Mouse (Mus musculus) liver (tissue): ENCODE results near the gene Tspan32.

ENCODE experiments used
- DNase-seq: peaks from one replicate; pipeline ENCODE4 v3.0.0-alpha.2; 2020; ENCODE audit warnings: mixed read lengths

The Tspan32 gene

DNA sequence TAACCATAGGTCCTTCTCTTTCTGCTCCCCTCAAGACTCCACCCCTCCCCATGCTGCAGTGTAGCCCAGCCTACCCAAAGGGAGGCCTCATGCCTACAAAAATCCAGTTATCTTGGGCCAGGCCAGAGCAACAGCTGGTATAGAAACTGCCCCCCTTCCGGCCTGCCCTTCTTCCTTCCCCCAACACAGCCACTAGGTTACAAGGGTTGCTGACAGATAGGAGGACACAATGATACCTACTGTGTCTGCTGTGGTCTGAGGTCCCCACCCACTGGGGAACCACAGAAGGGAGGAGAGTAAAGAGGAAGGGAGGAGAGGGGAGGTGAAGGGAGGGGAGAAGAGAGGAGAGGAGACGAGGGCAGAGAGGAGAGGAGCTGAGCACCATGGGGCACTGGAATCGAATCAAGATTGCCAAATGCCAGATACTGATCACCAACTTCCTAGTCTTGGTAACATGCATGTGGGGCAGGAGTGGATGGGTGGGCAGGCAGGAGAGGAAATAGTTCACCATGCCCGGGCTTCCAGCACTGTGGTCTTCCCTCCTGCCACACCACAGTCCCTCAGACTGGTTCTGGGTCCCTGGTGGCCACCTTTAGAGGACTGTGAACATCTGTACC is at the start of gene Tspan32:
Gene Tspan32, plus strand, starts transcription at position 320 of the 617 bp plus-strand sequence.
- DNase-seq = peak; percentile 86

DNA sequence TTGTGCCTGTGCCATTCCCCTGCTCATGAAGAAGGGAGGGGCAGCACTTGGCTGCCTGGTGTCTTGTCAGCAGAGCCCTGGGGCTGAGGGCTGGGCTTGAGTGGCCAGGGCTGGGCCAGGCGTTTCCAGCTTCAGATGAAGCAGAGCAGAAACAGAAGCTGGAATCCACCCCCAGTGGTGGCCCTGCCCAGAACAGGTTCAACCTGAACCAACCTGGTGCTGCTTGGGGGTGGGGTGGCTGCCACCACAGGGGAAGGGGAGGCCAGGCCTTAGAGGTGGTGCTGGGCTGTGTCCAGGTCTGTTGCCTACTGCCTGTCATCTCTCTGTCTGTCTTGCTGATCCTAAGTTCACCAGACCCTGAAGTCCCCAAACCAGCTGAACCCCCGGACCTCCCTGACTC is 48.8 kb upstream of the Tspan32 start:
- no peak for DNase-seq

DNA sequence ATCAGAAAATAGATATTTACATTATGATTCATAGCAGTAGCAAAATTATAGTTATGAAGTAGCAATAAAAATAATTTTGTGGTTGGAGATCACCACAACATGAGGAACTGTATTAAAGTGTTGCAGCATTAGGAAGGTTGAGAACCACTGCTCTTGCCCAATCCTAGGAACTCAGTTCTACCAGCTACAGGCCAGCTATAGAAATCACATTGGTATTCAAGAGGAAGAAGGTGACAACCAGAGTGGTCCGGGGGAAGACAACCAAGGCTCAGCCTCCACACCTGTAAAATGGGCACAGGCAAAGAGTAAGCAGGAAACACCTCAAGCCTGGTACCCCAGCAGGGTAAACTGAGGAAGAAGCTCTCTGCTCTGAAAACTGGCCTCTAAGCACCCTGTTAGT is 46.0 kb upstream of the Tspan32 start:
- no peak for DNase-seq

DNA sequence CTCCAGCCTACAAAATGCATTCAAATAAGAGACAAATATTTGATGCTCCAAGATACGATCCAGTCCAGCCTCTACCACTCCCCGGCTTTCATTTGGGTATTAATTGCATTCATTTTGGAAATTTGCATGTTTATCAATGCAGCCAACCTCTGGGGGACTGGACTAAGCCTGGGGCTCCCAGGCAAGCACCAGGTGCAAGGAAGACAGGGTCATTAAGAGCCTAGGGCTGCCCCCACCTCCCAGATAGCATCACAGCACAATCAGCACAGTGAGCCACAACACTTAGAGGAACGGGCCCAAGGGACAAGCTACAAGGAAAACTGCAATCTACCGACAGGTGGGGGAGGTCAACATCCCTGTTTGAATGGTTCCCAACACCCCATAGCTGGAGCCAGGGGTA is 45.1 kb upstream of the Tspan32 start:
- no peak for DNase-seq

DNA sequence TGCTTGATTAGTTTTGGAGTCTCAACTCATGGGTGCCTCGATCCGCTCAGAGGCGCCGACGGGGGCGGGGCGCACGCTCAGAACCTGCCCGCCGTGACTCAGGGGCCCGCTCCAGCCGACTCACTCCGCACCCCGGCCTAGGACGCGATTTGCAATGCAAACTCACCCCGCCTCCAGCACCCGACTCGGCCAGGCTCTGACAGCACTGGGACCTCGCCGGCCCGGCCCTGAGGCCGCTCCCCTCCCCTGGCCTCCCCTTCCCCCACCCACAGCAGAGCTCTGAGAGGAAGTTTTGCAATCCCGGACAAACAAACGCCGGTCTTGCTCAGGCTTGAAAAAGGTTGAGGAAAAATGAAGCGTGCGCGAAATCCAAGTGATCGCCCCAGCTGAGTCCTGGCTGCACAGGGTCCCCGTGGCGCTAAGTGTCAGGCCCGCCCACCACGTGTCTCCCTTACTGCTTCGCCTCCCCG is 37.4 kb upstream of the Tspan32 start:
- peak; percentile 70 for DNase-seq

GRCm38 (mm10) chr7:142967884-142968808 is 36.7 kb upstream of the Tspan32 start:
- peak; percentile 60 for DNase-seq

GRCm38 (mm10) chr7:142968809-142969511 is 35.9 kb upstream of the Tspan32 start, which contains the start of gene Ascl2:
Gene Ascl2, minus strand, starts transcription at chr7:142969264.
- DNase-seq = peak; percentile 32

DNA sequence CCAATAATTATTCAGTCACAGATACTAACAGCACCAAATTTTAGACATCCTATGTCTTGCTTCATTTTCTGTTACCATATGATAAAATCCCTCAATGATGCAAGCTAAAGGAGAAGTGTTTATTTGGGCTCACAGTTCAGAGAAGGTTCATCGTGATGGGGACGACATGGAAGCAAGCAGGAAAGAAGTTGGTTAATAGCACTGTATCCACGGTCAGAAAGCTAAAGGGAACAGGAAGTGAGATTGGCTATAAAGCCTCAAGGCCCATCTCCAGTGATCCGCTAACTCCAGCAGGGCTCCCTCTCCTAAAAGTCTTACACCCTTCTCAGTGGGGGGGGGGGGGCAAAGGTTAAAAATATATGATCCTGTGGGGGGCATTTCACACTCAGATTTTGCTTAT is 22.9 kb upstream of the Tspan32 start:
- no peak for DNase-seq

- DNase-seq = no peak
Measured at GRCm38 (mm10) chr7:142985146-142985545, 19.7 kb upstream of the Tspan32 start.

DNA sequence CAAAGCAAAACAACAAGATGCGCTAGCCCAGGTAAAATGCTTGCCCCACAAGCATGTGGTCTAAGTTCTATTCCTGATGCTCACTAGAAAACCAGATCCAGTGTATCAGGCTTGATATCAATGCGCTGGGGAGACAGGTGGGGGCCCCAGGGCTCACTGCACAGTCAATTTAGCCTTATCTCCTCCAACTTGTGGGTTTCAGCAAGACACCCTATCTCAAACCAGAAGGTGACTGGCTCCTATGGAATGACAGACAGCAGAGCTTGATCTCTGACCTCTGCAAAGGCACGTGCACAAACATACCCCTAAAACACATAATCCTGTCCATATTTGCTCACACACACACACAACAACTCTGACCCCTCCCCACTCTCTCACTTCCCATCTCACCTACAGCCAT is 17.1 kb upstream of the Tspan32 start:
- DNase-seq = peak; percentile 72

GRCm38 (mm10) chr7:142995004-142995403 is 9.8 kb upstream of the Tspan32 start:
- no peak for DNase-seq

GRCm38 (mm10) chr7:142995630-142996338 is 9.1 kb upstream of the Tspan32 start:
- DNase-seq = peak; percentile 90

GRCm38 (mm10) chr7:142996998-142997397 is 7.8 kb upstream of the Tspan32 start:
- DNase-seq = peak; percentile 66

DNA sequence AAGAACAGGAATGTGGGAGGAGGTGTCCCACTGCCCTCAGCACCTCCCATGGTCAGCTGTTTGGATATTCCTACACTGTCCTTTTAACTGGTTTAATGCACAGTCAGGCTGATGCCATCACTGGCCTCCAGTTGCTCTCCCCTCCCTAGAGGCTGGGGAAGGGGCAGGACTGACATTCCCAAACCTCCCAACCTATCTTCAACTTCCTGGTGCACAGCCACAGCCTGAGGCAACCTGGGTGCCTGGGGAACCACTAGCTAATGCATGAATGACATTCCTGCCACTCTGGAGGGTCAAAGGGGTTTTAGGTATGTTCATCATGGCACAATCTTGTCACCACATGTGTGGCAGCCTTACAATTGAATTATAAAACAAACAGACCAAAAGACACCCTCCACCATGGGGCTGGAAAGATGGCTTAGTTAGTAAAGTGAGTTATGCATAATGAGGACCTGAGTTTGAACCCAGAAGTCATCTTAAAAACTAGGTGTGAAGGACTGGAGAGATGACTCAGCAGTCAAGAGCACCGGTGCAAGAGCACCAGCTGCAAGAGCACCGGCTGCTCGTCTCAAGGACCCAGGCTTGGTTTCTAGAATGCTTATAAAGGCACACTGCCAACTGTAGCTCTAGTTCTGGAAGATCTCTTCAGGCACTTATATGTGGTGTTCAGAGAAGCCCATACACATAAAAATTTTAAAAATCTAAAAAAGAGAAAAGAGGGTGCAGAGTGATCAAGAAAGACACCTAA is 7.3 kb upstream of the Tspan32 start:
- peak; percentile 51 for DNase-seq

DNA sequence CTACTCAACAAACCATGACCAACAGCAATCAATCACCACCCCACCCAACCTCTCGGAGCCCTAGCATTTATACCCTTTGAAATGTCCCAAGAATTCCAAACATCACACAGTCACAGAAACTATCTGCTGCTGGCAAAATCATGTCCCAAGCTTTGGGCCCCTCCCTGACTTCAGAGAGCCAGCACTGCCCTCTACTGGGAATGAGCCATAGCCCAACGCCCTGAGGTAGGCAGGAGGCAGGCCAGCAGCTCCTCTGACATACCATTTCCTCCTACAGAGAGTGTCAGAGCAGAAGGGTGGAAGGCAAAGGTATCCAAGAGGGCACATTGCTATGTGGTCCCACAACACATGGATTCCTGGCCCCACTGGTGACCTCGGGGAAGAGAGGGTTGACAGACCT is 2.2 kb upstream of the Tspan32 start:
- peak; percentile 85 for DNase-seq

GRCm38 (mm10) chr7:143005344-143006096 is 674 bp downstream of the Tspan32 start:
- DNase-seq = peak; percentile 81

DNA sequence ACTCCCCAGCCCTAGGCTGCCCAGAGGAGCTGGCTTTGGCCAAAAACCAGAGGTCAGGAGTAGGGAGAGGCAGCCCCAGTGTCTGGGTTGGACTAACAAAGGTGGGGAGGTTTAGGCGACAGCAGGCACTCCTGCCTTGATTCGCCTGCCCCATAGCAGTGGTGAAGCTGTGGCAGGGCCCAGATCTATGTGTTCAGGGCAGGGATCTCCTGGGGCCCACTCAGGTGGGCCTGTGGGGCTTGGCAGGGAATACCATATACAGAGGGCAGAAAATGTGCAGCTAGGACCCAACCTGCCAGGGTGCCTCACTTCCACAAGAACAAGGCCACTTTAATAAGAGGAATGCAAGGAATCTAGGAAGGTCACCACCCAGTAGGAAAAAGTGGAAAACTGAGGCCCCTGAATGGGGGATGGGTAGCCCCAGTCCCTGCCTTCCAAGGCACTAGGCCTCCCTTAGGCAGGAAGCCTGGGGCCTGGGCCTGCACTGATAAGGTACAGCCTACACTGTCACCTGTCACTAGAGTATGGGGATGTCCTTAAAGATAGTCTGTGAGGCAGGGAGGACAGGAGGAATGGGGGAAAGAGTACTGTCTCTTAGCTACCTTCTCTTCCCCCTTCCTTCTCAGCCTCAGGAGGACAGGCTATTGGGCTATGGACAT is 1.4 kb downstream of the Tspan32 start:
- peak; percentile 93 for DNase-seq

DNA sequence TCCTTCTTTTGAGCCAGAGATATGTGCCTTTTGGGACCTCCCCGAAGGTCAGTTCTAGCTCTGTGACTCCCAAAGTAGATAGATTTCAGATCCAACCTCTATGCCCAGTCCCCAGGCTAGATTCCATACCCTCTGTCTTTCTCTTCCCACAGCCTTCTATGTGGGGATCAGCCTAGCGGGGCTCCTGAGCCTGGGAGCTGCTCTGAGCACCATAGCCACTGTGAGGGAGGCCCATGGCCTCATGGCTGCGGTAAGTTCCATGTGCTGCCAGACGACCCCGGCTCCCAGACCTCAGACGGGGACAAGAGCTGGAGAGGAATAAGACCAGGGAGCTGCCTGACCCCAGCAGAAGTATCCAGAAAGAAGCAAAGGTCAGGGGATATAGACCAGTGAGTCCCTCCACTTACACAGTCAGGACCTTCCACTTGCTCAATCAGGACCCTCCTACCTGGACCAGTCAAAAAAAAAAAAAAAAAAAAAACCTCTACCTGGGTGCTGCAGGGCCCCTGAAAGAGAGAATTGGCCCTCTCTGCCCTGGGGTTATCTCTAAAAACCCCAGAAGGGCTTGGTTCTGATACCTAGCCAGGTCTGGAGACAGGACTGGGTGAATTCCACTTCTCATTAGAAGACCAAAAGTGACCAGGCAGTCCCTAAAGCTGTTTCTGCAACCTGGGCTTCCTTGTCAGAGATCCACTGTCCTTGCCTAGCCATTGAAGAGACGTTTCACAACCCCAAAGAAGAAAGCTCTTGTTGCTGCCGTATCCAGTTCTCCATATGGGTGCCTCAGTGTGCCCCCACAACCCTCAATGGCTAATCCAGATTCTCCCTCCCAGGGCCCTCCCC is 2.1 kb downstream of the Tspan32 start:
- peak; percentile 42 for DNase-seq

GRCm38 (mm10) chr7:143007599-143008369 is 2.9 kb downstream of the Tspan32 start:
- peak; percentile 97 for DNase-seq
